Mouse (Mus musculus): ENCODE results near the gene Hamp2.
"Not testable (repeated sequence)": the region's sequence is repeated elsewhere in the genome, so short reads cannot be mapped to it uniquely, and the experiment has no call there.

Gene Hamp2

GRCm38 (mm10) chr7:30953459-30953858 lies 29.0 kb upstream of the Hamp2 start:
- peak; percentile 34 for DNase-seq (ENCODE audit: low spot score)

GRCm38 (mm10) chr7:30952441-30953265 lies 28.2 kb upstream of the Hamp2 start:
- no peak for DNase-seq (ENCODE audit: low spot score)

- DNase-seq (ENCODE audit: low spot score) = not testable (repeated sequence)
Observed at GRCm38 (mm10) chr7:30949902-30950301, 25.4 kb upstream of the Hamp2 start.

- no peak for DNase-seq (ENCODE audit: low spot score)
Observed at GRCm38 (mm10) chr7:30945876-30946275, 21.4 kb upstream of the Hamp2 start.

GRCm38 (mm10) chr7:30945466-30945865 lies 21.0 kb upstream of the Hamp2 start:
- DNase-seq (ENCODE audit: low spot score) = not testable (repeated sequence)

GRCm38 (mm10) chr7:30944706-30945105 lies 20.2 kb upstream of the Hamp2 start:
- not testable (repeated sequence) for DNase-seq (ENCODE audit: low spot score)

GRCm38 (mm10) chr7:30943909-30944635 lies 19.6 kb upstream of the Hamp2 start, which contains the start of gene Hamp:
TSS of gene Hamp (minus strand) at chr7:30944032.
- DNase-seq (ENCODE audit: low spot score) = no peak

GRCm38 (mm10) chr7:30942365-30942764 lies 17.9 kb upstream of the Hamp2 start:
- DNase-seq (ENCODE audit: low spot score) = not testable (repeated sequence)

GRCm38 (mm10) chr7:30940070-30940469 lies 15.6 kb upstream of the Hamp2 start:
- not testable (repeated sequence) for DNase-seq (ENCODE audit: low spot score)

- DNase-seq (ENCODE audit: low spot score) = peak; percentile 25
Observed at GRCm38 (mm10) chr7:30935422-30936099, 11.1 kb upstream of the Hamp2 start.

GRCm38 (mm10) chr7:30924071-30924470 lies 410 bp downstream of the Hamp2 start:
- no peak for DNase-seq (ENCODE audit: low spot score)

- not testable (repeated sequence) for DNase-seq (ENCODE audit: low spot score)
Observed at GRCm38 (mm10) chr7:30922490-30922889, 2.0 kb downstream of the Hamp2 start.

- DNase-seq (ENCODE audit: low spot score) = no peak
Observed at GRCm38 (mm10) chr7:30920217-30920616, 4.3 kb downstream of the Hamp2 start.

GRCm38 (mm10) chr7:30917219-30917618 lies 7.3 kb downstream of the Hamp2 start:
- no peak for DNase-seq (ENCODE audit: low spot score)

- no peak for DNase-seq (ENCODE audit: low spot score)
Observed at GRCm38 (mm10) chr7:30916713-30917112, 7.8 kb downstream of the Hamp2 start.

- DNase-seq (ENCODE audit: low spot score) = no peak
Observed at GRCm38 (mm10) chr7:30914732-30915131, 9.7 kb downstream of the Hamp2 start, which contains the start of gene Mag. TSS of gene Mag (minus strand) at chr7:30914873.

GRCm38 (mm10) chr7:30909773-30910172 lies 14.7 kb downstream of the Hamp2 start:
- no peak for DNase-seq (ENCODE audit: low spot score)

- no peak for DNase-seq (ENCODE audit: low spot score)
Observed at GRCm38 (mm10) chr7:30908992-30909431, 15.5 kb downstream of the Hamp2 start.

GRCm38 (mm10) chr7:30908277-30908991 lies 16.0 kb downstream of the Hamp2 start:
- DNase-seq (ENCODE audit: low spot score) = peak; percentile 43

- no peak for DNase-seq (ENCODE audit: low spot score)
Observed at GRCm38 (mm10) chr7:30904042-30904441, 20.4 kb downstream of the Hamp2 start.

- DNase-seq (ENCODE audit: low spot score) = no peak
Observed at GRCm38 (mm10) chr7:30895217-30895616, 29.3 kb downstream of the Hamp2 start.

- DNase-seq (ENCODE audit: low spot score) = no peak
Observed at GRCm38 (mm10) chr7:30892515-30892914, 32.0 kb downstream of the Hamp2 start.

Measured in lung, postnatal 25 days (tissue).